Mouse (Mus musculus): ENCODE data around the gene Map7d1. TPM values are rescaled to one million over a fixed set of nuclear protein-coding genes. Genes with fewer than 3 reads are reported as not detected.

Gene Map7d1
- polyA plus RNA-seq, 1 experiment from 2014 or later: 37.0 TPM

DNA sequence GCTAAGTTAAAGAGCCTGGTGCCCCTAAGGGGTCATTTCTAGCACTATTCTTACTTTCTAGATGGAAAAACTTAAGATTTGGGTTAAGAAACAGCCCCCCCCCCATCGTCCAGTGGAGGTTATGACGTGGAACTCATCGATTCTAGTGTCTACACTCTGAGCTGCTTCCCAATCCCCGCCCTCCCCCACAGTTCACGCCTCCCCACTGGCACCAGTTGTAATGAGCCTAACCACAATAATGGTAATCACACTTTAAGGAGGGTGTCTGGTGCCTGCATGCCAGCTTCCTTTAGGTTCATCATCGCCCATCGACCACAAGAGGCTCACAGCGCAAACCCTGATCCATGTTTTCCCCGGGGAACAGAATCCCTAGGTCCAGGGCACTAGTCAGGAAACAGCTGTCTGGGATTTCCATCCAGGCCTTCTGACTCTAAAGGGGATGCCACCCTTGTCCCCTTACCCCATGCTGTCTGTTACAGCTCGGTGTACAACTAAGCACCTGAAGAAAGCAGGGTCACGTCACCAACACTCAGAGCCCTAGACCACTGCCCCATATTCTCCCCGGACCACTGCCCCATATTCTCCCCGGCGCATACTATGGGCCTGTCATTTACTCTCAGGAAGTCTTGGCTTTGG lies 2.4 kb downstream of the Map7d1 start:
- peaks cover 68% of the 10 kb centered on the region for H3K4me1 ChIP-seq (ENCODE audit: control insufficient read depth, insufficient read depth, low read length)
- H3K9ac ChIP-seq (ENCODE audit: low read depth, low read length): peak overlapping the region; percentile 98; the same call in 1 of the 2 replicates
- peak overlapping the region; percentile 99 for H3K4me3 ChIP-seq (ENCODE audit: low read depth, low read length)
- no peak for ATAC-seq (replicated peaks; ENCODE audit: insufficient number of reproducible peaks, low FRiP score, low TSS enrichment)
- no peaks in the 10 kb centered on the region for H3K9me3 ChIP-seq (replicated peaks; ENCODE audit: control insufficient read depth, low read length)
- H3K36me3 ChIP-seq (ENCODE audit: control insufficient read depth, insufficient read depth, low read length): no peaks in the 10 kb centered on the region
- 75% methylated on average over 14 of the region's 14 CpGs for WGBS (ENCODE audit: insufficient replicate concordance)
- no peak overlapping the region for H3K27ac ChIP-seq (ENCODE audit: low read depth, low read length)
- no peaks in the 10 kb centered on the region for H3K27me3 ChIP-seq (ENCODE audit: control insufficient read depth, insufficient read depth, low read length)
- peak overlapping the region; percentile 98 for H3K4me2 ChIP-seq

- ATAC-seq (replicated peaks; ENCODE audit: insufficient number of reproducible peaks, low FRiP score, low TSS enrichment): no peak
- no peaks in the 10 kb centered on the region for H3K9me3 ChIP-seq (replicated peaks; ENCODE audit: control insufficient read depth, low read length)
- no peak overlapping the region for H3K4me3 ChIP-seq (ENCODE audit: low read depth, low read length)
- H3K4me2 ChIP-seq: peak overlapping the region; percentile 39
- H3K27ac ChIP-seq (ENCODE audit: low read depth, low read length): peak overlapping the region; percentile 80
- peak overlapping the region; percentile 7; the same call in 1 of the 2 replicates for H3K9ac ChIP-seq (ENCODE audit: low read depth, low read length)
- H3K27me3 ChIP-seq (ENCODE audit: control insufficient read depth, insufficient read depth, low read length): no peaks in the 10 kb centered on the region
- no peaks in the 10 kb centered on the region for H3K36me3 ChIP-seq (ENCODE audit: control insufficient read depth, insufficient read depth, low read length)
- 75% methylated on average over 17 of the region's 17 CpGs for WGBS (ENCODE audit: insufficient replicate concordance)
- H3K4me1 ChIP-seq (ENCODE audit: control insufficient read depth, insufficient read depth, low read length): peaks cover 70% of the 10 kb centered on the region
Observed at GRCm38 (mm10) chr4:126252411-126253237, 3.5 kb downstream of the Map7d1 start.

DNA sequence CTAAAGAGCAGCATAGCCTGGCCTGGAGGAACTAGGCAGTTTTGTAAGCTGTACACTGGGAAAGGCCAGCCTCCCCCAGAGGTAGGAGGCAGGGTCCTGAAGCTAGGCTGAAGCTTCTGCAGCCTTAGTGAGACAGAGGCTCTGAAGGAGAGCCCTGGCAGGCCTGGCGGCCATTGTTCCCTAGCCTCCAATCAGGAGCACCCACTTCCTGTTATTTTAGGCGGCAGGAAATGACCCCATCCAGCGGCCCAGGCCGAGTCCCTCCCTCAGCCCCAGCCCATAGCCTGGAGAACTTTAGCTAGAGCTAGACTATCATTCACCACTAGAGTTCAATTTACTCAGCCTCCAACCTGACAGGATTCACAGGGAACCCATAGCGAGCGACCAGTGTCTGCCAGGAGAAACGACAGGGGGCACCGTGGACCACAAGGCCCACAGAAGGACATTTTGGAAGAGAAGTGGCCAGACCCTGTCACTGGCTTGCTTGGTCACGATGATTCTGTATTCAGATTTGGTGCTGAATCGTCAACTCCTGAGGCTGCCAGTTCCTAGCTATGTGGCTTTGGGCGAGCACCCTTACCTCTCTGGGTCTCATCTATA lies 4.4 kb downstream of the Map7d1 start:
- Histone ChIP-seq H3K4me2 (peak overlapping the region; percentile 39), H3K9me3 (replicated peaks; ENCODE audit: control insufficient read depth, low read length) (no peaks in the 10 kb centered on the region), H3K27ac (ENCODE audit: low read depth, low read length) (peak overlapping the region; percentile 80), H3K4me1 (ENCODE audit: control insufficient read depth, insufficient read depth, low read length) (peaks cover 64% of the 10 kb centered on the region), H3K36me3 (ENCODE audit: control insufficient read depth, insufficient read depth, low read length) (no peaks in the 10 kb centered on the region), H3K27me3 (ENCODE audit: control insufficient read depth, insufficient read depth, low read length) (no peaks in the 10 kb centered on the region), H3K9ac (ENCODE audit: low read depth, low read length) (peak overlapping the region; percentile 36), H3K4me3 (ENCODE audit: low read depth, low read length) (peak overlapping the region; percentile 3; the same call in 1 of the 2 replicates)
- 51% methylated on average over 11 of the region's 11 CpGs for WGBS (ENCODE audit: insufficient replicate concordance)
- no peak for ATAC-seq (replicated peaks; ENCODE audit: insufficient number of reproducible peaks, low FRiP score, low TSS enrichment)

- H3K4me3 ChIP-seq (ENCODE audit: low read depth, low read length): 0 out of 2 replicates have a peak overlapping the region, but pooled peaks have one; percentile 8
- H3K27me3 ChIP-seq (ENCODE audit: control insufficient read depth, insufficient read depth, low read length): no peaks in the 10 kb centered on the region
- H3K9me3 ChIP-seq (replicated peaks; ENCODE audit: control insufficient read depth, low read length): no peaks in the 10 kb centered on the region
- H3K4me2 ChIP-seq: peak overlapping the region; percentile 39; the same call in 1 of the 2 replicates
- no peak for ATAC-seq (replicated peaks; ENCODE audit: insufficient number of reproducible peaks, low FRiP score, low TSS enrichment)
- H3K36me3 ChIP-seq (ENCODE audit: control insufficient read depth, insufficient read depth, low read length): no peaks in the 10 kb centered on the region
- H3K4me1 ChIP-seq (ENCODE audit: control insufficient read depth, insufficient read depth, low read length): peaks cover 69% of the 10 kb centered on the region
- H3K9ac ChIP-seq (ENCODE audit: low read depth, low read length): no peak overlapping the region
- 36% methylated on average over 4 of the region's 4 CpGs for WGBS (ENCODE audit: insufficient replicate concordance)
- H3K27ac ChIP-seq (ENCODE audit: low read depth, low read length): peak overlapping the region; percentile 80
Observed at GRCm38 (mm10) chr4:126250659-126251058, 5.5 kb downstream of the Map7d1 start.

- WGBS (ENCODE audit: insufficient replicate concordance): 36% methylated on average over 11 of the region's 11 CpGs
- H3K9me3 ChIP-seq (replicated peaks; ENCODE audit: control insufficient read depth, low read length): no peaks in the 10 kb centered on the region
- H3K4me1 ChIP-seq (ENCODE audit: control insufficient read depth, insufficient read depth, low read length): peaks cover 54% of the 10 kb centered on the region
- no peak overlapping the region for H3K4me3 ChIP-seq (ENCODE audit: low read depth, low read length)
- no peaks in the 10 kb centered on the region for H3K27me3 ChIP-seq (ENCODE audit: control insufficient read depth, insufficient read depth, low read length)
- no peak overlapping the region for H3K4me2 ChIP-seq
- no peak for ATAC-seq (replicated peaks; ENCODE audit: insufficient number of reproducible peaks, low FRiP score, low TSS enrichment)
- H3K36me3 ChIP-seq (ENCODE audit: control insufficient read depth, insufficient read depth, low read length): no peaks in the 10 kb centered on the region
- H3K9ac ChIP-seq (ENCODE audit: low read depth, low read length): no peak overlapping the region; the same call in 1 of the 2 replicates
- no peak overlapping the region for H3K27ac ChIP-seq (ENCODE audit: low read depth, low read length)
Observed at GRCm38 (mm10) chr4:126248261-126248868, 7.8 kb downstream of the Map7d1 start.

DNA sequence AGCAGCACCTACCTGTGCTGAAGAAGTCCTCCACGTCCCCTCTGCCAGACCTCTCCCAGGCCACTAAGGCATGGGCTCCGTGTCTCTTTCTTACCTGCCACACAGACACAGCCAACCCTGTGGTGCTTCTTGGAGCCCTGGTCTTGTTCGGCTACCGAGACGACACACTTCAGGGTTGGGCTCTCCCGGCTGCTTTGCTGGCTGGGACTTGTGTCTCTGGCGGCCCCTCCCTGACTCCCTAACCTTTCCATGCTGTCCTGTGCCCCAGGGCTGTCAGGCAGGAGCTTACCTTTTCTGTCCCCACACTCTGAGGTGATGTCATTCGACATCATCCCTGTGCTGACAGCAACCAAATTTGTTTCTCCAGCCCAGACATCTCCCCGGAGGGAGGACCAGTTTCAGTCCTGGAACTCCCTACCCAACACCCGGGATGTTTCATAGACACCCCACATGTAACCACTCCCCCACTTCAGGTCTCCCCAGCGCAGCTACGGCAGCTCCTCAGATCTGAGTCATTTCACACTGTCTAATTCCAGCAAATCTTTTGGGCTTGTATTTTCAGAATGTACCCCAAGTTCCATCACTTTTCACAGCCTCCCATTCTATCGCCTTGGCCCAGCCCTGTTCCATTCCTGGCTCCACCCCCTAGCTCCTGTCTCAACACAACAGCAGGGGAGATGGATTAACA lies 9.8 kb downstream of the Map7d1 start:
- peaks cover 51% of the 10 kb centered on the region for H3K4me1 ChIP-seq (ENCODE audit: control insufficient read depth, insufficient read depth, low read length)
- H3K9ac ChIP-seq (ENCODE audit: low read depth, low read length): no peak overlapping the region
- no peak for ATAC-seq (replicated peaks; ENCODE audit: insufficient number of reproducible peaks, low FRiP score, low TSS enrichment)
- no peak overlapping the region for H3K4me3 ChIP-seq (ENCODE audit: low read depth, low read length)
- no peak overlapping the region for H3K27ac ChIP-seq (ENCODE audit: low read depth, low read length)
- no peaks in the 10 kb centered on the region for H3K9me3 ChIP-seq (replicated peaks; ENCODE audit: control insufficient read depth, low read length)
- no peaks in the 10 kb centered on the region for H3K27me3 ChIP-seq (ENCODE audit: control insufficient read depth, insufficient read depth, low read length)
- no peak overlapping the region for H3K4me2 ChIP-seq
- WGBS (ENCODE audit: insufficient replicate concordance): 72% methylated on average over 13 of the region's 13 CpGs
- peaks cover 7% of the 10 kb centered on the region for H3K36me3 ChIP-seq (ENCODE audit: control insufficient read depth, insufficient read depth, low read length)

DNA sequence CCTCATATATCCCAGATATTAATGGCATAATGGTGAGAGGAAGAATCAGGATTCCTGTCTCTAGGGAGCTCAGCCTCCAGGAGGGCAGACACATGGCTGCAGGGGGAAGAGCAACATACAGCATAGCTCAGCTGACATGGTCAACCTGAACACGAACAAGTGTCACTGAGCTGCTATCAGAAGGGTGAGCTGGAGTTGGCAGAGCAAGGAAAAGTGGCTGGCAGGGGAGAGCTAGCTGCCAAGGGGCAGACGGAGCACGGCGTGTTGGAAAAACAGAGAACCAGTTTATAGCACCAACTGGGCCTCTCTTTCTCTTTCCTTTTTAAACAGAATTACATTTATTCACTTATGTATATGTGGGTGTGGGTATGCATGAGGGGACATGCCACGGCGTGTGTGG lies 13.6 kb downstream of the Map7d1 start:
- 76% methylated on average over 6 of the region's 6 CpGs for WGBS (ENCODE audit: insufficient replicate concordance)
- peaks cover 25% of the 10 kb centered on the region for H3K36me3 ChIP-seq (ENCODE audit: control insufficient read depth, insufficient read depth, low read length)
- no peak overlapping the region for H3K4me3 ChIP-seq (ENCODE audit: low read depth, low read length)
- peaks cover 37% of the 10 kb centered on the region for H3K4me1 ChIP-seq (ENCODE audit: control insufficient read depth, insufficient read depth, low read length)
- H3K27me3 ChIP-seq (ENCODE audit: control insufficient read depth, insufficient read depth, low read length): no peaks in the 10 kb centered on the region
- ATAC-seq (replicated peaks; ENCODE audit: insufficient number of reproducible peaks, low FRiP score, low TSS enrichment): no peak
- H3K4me2 ChIP-seq: no peak overlapping the region
- H3K9me3 ChIP-seq (replicated peaks; ENCODE audit: control insufficient read depth, low read length): no peaks in the 10 kb centered on the region
- H3K27ac ChIP-seq (ENCODE audit: low read depth, low read length): no peak overlapping the region
- H3K9ac ChIP-seq (ENCODE audit: low read depth, low read length): no peak overlapping the region

GRCm38 (mm10) chr4:126241956-126242355 lies 14.2 kb downstream of the Map7d1 start:
- Histone ChIP-seq H3K36me3 (ENCODE audit: control insufficient read depth, insufficient read depth, low read length) (peaks cover 29% of the 10 kb centered on the region), H3K27me3 (ENCODE audit: control insufficient read depth, insufficient read depth, low read length) (no peaks in the 10 kb centered on the region), H3K4me1 (ENCODE audit: control insufficient read depth, insufficient read depth, low read length) (peaks cover 43% of the 10 kb centered on the region), H3K9me3 (replicated peaks; ENCODE audit: control insufficient read depth, low read length) (no peaks in the 10 kb centered on the region), H3K9ac (ENCODE audit: low read depth, low read length) (0 out of 2 replicates have a peak overlapping the region, but pooled peaks have one; percentile 39), H3K4me3 (ENCODE audit: low read depth, low read length) (no peak overlapping the region), H3K27ac (ENCODE audit: low read depth, low read length) (0 out of 2 replicates have a peak overlapping the region, but pooled peaks have one; percentile 29), H3K4me2 (no peak overlapping the region)
- no peak for ATAC-seq (replicated peaks; ENCODE audit: insufficient number of reproducible peaks, low FRiP score, low TSS enrichment)
- 24% methylated on average over 9 of the region's 9 CpGs for WGBS (ENCODE audit: insufficient replicate concordance)

All from heart, embryonic 11.5 days (tissue).